Mouse (Mus musculus) macrophage (primary cell): ENCODE data around the gene Scarb1. TPM values are rescaled to one million over a fixed set of nuclear protein-coding genes. Genes with fewer than 3 reads are reported as not detected.

ENCODE experiments used
- H3K27ac ChIP-seq: fragments of 350-480 bp; formaldehyde crosslinking; 2 replicates; pipeline ENCODE4 v1.9.0; 2021
- H3K36me3 ChIP-seq: fragments of 350-480 bp; formaldehyde crosslinking; 2 replicates; pipeline ENCODE4 v1.9.0; 2021; ENCODE audit errors: inconsistent target
- H3K4me3 ChIP-seq: fragments of 350-480 bp; formaldehyde crosslinking; 2 replicates; pipeline ENCODE4 v1.9.0; 2021; ENCODE audit errors: inconsistent target
- H3K79me2 ChIP-seq: fragments of 350-480 bp; formaldehyde crosslinking; 2 replicates; pipeline ENCODE4 v1.9.0; 2021; ENCODE audit errors: inconsistent target
- WGBS: methylation state at CpG from one replicate; pipeline ENCODE4 v1.1.7; 2026; ENCODE audit warnings: inconsistent platforms; ENCODE audit not compliant: missing documents; 5-methylcytosine and 5-hydroxymethylcytosine counted together
- polyA plus RNA-seq: library from polyadenylated mRNA; stranded (reverse); fragments of 250-400 nt; gene quantifications from 3 replicates; pipeline ENCODE4 v1.2.4, GENCODE M21; 2018; ENCODE audit warnings: inconsistent platforms

The Scarb1 gene
- polyA plus RNA-seq, 1 experiment from 2014 or later, result 83.7 TPM

DNA sequence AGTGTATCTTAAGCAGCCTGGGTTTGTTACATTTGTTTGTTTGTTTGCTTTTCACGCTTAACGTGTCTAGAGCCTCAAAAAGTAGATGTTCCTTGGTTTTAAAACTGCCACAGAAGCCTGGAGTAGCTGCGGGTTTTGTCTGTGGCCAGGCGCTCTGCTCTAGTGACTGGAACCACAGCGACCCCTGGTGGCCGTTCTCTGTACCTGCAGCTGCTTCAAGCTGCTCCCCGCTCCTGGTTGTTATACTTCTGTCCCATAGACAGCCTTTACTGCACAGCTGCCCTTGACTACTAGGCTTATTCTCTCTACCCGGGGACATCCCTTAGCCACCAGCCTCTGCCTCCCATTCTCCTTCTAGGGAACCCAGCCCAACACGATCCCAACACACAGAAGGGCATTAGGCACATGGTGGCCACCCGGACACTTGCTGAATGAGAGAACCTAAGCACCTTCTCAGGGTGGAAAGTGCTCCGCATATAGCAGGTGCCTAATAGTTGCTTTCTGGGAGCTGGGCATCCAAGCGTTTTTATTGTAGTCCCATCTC, 70.2 kb downstream of the Scarb1 start:
- 18% methylated on average over 12 of the region's 12 CpGs for WGBS
- no peak overlapping the region for H3K27ac ChIP-seq
- H3K4me3 ChIP-seq, result no peak overlapping the region
- H3K36me3 ChIP-seq, result no peaks in the 10 kb centered on the region
- no peaks in the 10 kb centered on the region for H3K79me2 ChIP-seq

DNA sequence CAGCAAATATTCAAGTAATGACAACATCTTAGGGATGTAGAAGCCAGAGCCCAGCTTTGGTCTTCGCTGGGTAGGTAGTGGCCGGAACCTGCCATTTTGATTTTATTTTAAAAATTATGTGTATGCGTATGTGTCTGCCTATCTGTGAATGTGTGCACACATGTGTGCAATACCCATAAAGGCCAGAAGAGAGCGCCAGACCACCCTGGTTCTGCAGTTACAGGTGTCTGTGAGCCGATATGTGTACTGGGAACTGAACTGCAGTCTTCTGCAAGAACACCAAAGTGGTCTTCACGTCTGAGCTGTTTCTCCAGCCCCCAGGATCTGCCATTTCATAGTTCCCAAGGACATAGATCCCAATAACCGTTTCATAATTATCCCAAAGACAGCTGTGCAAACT, 71.1 kb downstream of the Scarb1 start:
- no peaks in the 10 kb centered on the region for H3K79me2 ChIP-seq
- no peaks in the 10 kb centered on the region for H3K36me3 ChIP-seq
- H3K4me3 ChIP-seq, result no peak overlapping the region
- no peak overlapping the region for H3K27ac ChIP-seq
- 96% methylated on average over 7 of the region's 7 CpGs for WGBS

DNA sequence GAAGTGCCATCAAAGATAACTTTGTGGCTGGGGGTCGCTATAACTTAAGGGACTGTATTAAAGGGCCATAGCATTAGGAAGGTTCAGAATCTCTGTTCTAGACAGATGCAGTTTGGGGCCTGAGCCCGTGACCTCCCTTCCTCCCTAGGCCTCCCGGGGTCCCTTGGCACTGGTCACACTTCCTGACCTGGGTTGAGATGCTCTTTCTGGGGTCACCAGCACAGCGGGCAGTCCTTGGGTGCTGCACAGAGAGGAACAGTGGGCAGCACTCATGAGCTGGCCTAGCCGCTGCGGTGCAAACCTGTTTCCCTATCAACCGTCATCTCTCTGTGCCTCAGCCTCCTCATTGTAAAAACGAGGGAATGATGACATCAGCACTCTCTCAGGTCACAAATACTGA, 71.5 kb downstream of the Scarb1 start:
- no peaks in the 10 kb centered on the region for H3K36me3 ChIP-seq
- H3K79me2 ChIP-seq, result no peaks in the 10 kb centered on the region
- H3K27ac ChIP-seq, result no peak overlapping the region
- 96% methylated on average over 8 of the region's 8 CpGs for WGBS
- H3K4me3 ChIP-seq, result no peak overlapping the region

DNA sequence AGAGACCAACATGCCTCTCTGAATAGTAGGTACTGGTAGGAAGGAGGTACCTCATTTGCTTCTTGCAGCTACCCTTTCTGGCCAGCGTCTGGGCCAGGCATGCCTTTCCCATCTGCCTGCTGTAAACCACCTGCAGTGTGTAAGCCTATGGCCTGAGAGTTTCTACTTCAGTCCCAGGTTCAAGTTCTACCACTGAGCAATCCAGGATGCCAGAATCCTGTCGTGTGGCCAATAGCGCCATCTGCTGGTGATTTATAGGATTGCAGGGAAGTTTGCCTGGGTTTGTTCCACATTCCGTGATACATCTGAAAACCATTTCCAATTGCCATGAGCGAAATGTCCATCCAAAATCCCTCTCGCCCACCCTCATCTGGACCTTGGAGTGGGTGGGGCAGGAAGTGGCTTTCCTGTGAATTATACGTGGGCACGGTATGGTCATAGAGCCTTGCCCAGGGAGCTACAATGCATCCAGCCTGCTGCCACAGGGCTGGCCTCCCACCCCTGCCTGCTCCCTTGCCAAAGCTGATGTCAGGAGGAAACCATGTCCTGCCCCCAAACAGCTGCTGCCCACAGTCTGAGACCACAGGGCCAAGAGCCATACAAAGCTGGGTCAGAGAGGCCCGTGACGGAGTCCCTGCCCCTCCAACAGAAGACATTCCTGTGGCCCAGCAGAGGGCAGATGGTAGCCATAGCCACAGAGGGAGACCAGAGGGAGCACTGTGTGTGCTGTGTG, 72.7 kb downstream of the Scarb1 start:
- 19% methylated on average over 10 of the region's 10 CpGs for WGBS
- Histone ChIP-seq H3K27ac (no peak overlapping the region), H3K36me3 (no peaks in the 10 kb centered on the region), H3K4me3 (no peak overlapping the region), H3K79me2 (no peaks in the 10 kb centered on the region)

DNA sequence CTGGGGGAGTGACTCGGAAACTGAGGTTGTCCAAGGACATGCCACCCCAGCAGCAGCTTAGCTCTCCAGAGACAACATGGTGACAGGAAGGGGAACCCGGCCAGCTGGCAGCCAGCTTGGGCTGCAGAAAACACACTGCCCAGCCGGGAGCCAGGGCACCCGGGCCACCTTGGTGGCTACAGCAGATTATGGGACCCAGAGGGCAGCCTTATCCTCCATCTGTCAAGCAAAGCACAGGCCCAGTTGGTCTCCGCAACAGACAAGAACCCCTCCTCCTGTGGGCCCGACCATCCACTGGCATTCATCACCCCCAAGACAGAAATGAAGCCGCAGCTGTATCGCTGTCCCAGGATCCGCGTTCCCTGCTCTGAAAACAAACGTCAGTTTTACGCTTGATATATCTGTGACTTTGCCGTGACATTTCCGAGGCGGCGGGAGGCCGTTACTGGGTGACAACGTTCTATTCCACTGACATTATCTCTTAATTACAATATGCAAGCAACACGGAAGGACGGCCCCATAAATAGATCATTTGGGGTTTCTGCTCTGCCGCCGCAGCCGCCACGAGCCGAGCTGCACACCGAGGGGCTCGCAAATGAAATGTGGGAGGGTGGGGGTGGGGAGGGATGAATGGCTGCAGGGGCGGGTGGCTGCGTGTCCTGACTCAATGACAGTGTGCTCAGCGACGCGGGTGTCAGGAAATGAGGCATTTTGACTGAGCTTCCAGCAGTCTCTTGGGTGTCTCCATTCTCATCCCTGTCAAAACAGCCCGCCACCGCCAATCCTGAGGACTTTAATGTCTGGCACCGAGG, 73.5 kb downstream of the Scarb1 start:
- 60% methylated on average over 35 of the region's 35 CpGs for WGBS

DNA sequence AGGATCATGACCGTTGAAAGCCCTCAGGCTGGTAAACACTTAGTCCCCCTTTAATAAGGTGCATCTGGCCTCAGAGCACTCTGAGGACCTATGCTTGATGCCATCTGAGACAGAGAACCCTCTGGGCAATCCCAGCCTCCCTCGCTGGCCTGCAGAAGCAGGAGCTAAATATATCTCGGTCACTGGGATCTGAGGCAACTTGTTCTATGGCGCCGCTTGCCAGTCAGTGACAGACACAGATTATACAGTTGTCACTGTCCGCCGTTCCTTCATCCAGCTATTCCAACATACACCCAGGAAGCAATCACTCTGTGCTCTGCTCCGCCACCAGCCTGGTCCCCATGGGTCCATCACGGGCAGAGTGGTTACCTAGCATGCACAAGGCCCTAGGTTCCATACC, 74.8 kb downstream of the Scarb1 start:
- H3K36me3 ChIP-seq, result no peaks in the 10 kb centered on the region
- H3K4me3 ChIP-seq, result no peak overlapping the region
- H3K79me2 ChIP-seq, result no peaks in the 10 kb centered on the region
- 80% methylated on average over 9 of the region's 9 CpGs for WGBS
- no peak overlapping the region for H3K27ac ChIP-seq

More for the DNA sequence above, 73.5 kb downstream of the Scarb1 start:
- no peaks in the 10 kb centered on the region for H3K79me2 ChIP-seq
- H3K27ac ChIP-seq, result no peak overlapping the region
- H3K36me3 ChIP-seq, result no peaks in the 10 kb centered on the region
- H3K4me3 ChIP-seq, result no peak overlapping the region

DNA sequence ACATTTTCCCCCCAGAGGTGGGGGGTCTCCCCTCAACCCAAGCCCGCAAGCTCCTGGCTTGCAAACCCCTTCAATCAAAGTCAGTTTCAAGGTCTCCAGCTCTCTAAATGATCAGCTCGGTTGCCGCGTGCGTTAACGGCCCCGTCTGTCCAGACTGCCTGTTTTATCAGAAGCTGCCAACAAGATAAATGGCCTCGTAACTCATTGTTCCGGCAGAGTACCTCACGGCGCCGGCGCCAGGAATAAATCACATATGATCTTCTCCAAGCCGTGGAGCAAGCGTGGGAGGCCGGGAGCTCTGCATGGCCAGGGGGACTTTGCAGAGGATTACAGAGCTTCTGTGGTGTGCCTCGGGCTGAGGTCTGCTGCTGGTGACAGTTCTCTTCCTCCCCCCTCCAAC, 76.2 kb downstream of the Scarb1 start:
- no peaks in the 10 kb centered on the region for H3K79me2 ChIP-seq
- 27% methylated on average over 17 of the region's 17 CpGs for WGBS
- no peaks in the 10 kb centered on the region for H3K36me3 ChIP-seq
- no peak overlapping the region for H3K4me3 ChIP-seq
- no peak overlapping the region for H3K27ac ChIP-seq

DNA sequence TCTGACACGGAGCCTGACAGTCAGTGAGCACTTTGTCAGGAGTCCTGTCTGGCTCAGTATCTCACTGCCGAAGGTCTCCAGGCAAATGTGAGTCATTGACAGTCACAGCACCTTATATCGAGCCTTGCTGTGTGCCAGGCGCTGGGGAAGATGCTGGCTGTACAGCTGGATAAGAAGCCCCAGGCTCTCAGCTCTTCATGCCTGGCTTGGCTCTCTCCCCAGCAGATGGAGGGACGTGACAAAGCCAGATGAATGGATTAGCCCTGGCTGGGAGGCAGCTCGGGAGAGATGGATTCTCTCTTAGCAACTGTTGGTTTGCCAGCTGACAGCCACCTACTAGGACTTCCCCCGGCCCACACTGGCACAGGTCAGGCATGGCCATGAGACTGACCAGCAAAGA, 78.3 kb downstream of the Scarb1 start:
- Histone ChIP-seq H3K27ac (no peak overlapping the region), H3K79me2 (no peaks in the 10 kb centered on the region), H3K36me3 (no peaks in the 10 kb centered on the region), H3K4me3 (no peak overlapping the region)
- WGBS, result 80% methylated on average over 7 of the region's 7 CpGs

DNA sequence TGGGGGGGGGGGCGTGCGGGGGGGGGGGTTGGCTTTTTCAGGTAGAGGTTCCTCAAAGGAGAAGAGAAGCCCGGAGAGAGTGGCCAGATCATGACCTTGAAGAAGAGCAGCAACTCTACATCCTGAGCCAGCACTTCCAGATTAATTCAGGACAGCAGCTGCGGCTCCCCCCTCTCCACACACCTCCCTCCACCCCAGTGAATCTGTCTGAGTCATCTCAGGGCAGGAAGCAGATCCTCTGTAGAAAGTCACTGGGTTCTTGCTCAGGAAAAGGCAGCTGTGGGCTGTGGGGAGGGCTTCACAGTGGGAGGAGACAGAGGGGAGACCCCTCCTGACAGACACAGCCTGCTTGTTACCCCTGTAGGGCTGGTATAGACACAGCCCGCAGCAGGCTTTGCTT, 87.0 kb downstream of the Scarb1 start:
- no peak overlapping the region for H3K27ac ChIP-seq
- 10% methylated on average over 4 of the region's 5 CpGs for WGBS
- no peaks in the 10 kb centered on the region for H3K79me2 ChIP-seq
- no peak overlapping the region for H3K4me3 ChIP-seq
- no peaks in the 10 kb centered on the region for H3K36me3 ChIP-seq

DNA sequence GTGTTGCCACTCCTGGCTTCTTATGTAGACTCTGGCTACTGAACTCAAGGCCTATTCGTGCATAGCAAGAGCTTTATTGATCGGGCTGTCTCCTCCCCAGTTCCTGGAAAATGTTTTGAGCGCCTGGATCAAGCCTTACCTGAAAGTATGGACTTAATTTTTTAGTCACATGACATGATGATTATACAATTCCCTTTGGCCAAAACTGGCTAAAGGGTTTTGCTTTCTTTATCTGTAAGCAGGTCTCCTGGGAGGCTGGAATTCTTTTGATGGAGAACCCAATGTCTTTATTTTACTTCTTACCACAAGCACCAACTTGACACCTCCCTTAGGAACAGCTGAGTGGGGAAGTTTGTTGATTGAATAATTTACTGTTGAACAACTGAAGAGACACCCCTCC, 87.4 kb downstream of the Scarb1 start:
- Histone ChIP-seq H3K27ac (no peak overlapping the region), H3K79me2 (no peaks in the 10 kb centered on the region), H3K36me3 (no peaks in the 10 kb centered on the region), H3K4me3 (no peak overlapping the region)
- 93% methylated on average over 3 of the region's 3 CpGs for WGBS

DNA sequence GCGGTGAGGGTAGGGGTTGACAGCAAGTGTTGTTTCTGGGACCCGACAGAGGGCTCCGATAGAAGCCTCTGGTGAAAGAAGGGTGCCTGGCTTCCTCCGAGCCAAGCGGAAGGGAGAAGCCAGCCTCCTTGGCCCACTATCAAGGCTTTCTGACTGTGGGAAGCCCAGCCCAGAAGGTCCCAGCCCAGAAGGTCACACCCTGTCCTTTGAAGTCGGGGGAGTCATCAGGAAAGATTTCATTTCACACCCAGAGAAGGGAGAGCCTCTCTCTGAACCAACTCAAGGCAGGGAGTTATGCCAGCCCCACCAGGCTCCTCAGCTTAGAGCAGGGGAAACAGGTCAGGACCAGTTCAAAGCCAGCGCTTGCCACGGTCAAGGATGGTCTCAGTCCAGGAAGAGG, 88.2 kb downstream of the Scarb1 start:
- H3K27ac ChIP-seq, result no peak overlapping the region
- 86% methylated on average over 6 of the region's 8 CpGs for WGBS
- H3K79me2 ChIP-seq, result no peaks in the 10 kb centered on the region
- no peak overlapping the region for H3K4me3 ChIP-seq
- no peaks in the 10 kb centered on the region for H3K36me3 ChIP-seq

DNA sequence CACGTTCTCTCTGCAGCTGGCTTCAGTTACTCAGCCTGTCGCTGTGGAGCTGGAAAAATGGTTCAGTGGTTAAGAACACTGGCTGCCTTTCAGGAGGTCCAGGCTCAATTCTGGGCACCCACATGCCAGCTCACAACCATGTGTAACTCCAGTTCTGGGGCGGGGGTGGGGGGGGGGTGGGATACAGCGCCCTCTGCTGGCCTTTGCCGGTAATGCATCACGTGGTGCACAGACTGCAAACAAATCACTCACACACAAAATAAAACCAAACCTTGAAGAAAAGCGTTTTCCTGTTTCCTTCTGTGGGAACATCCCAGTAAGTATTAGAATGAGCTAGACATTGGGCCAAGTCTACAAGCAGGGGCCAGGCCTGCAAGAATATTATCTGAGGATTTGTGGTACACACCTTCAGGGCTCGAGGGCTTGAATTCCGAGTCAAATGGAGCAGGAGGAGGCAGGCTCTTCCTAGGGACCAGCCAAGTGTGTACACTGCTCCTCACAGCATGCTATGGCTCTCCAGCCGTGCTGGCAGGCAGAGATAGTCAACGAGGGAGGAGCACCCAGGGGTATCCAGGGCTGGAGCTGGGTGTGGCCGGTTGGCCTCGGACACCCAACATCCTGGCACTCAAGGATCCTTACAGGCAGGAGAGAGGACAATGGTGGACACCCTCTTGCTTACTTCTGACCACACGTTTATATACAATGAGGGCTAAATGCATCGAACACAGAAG, 88.8 kb downstream of the Scarb1 start:
- Histone ChIP-seq H3K4me3 (no peak overlapping the region), H3K79me2 (no peaks in the 10 kb centered on the region), H3K36me3 (no peaks in the 10 kb centered on the region), H3K27ac (no peak overlapping the region)
- 65% methylated on average over 14 of the region's 15 CpGs for WGBS

DNA sequence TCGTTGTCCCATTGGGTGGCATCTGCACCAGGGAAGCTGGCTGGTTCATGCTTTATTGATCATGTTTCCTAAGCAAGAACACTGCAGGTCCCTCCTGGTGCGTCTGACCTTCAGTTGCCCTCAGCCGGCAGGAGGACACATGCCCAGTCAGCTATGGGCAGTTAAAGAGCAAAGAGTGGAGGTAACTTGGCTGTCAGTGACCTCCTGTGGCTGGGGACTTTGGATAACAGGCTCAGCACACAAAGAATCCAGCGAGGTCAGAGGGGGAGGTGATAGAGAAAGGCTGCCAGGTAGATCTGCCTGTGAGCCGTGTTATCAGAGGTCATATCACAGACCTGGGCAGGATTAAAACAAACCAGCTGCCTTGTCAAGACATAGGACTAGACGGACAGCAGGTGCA, 91.7 kb downstream of the Scarb1 start:
- no peak overlapping the region for H3K4me3 ChIP-seq
- 76% methylated on average over 6 of the region's 6 CpGs for WGBS
- H3K27ac ChIP-seq, result no peak overlapping the region

DNA sequence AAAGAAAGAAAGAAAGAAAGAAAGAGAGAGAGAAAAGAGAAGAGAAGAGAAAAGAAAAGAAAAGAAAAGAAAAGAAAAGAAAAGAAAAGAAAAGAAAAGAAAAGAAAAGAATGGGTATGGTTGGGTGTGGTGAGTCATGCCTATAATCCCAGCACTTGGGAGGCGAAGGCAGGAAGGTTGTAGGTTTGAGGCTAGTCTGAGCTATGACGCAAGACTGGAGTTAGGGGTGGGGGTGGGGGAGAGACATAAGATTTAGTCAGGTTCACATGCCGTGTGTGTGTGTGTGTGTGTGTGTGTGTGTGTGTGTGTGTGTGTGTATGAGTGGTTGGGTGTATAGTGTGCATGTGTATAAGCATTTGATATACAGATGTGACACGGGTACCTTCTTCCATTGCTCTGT, 94.2 kb downstream of the Scarb1 start:
- Histone ChIP-seq H3K4me3 (no peak overlapping the region), H3K79me2 (no peaks in the 10 kb centered on the region), H3K36me3 (no peaks in the 10 kb centered on the region), H3K27ac (no peak overlapping the region)
- 58% methylated on average over 3 of the region's 4 CpGs for WGBS

More for the DNA sequence above, 91.7 kb downstream of the Scarb1 start:
- Histone ChIP-seq H3K36me3 (no peaks in the 10 kb centered on the region), H3K79me2 (no peaks in the 10 kb centered on the region)
